Mouse (Mus musculus): ENCODE measurements around the gene Atox1. TPM values are rescaled to one million over a fixed set of nuclear protein-coding genes. Genes with fewer than 3 reads are reported as not detected.
A peak's percentile ranks its signal among the peaks of the same experiment; 100 is the strongest.
"Not testable (repeated sequence)": the region's sequence is repeated elsewhere in the genome, so short reads cannot be mapped to it uniquely, and the experiment has no call there.

The Atox1 gene
- polyA plus RNA-seq, 1 experiment from 2014 or later = 517 TPM

DNA sequence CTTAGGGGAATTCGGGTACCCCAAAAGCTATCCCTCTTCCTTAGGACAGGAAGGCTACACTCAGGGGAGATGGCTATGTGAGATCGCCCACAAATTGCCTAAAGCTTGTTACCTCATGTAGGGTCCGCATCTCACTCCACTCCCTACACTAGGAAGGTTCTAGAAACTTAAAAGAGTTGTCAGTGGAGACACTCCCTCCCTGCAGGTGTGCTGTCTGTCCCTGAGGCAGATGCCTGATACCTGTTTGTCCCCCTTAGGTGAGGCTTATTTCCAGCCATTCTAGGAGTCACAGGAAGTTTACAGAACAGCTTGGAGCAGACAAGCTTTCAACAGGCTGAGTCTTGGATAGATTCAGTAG, 42.4 kb downstream of the Atox1 start:
- no peaks in the 10 kb centered on the region for H3K9me3 ChIP-seq (replicated peaks; ENCODE audit: low read length)
- no peak for TF ChIP-seq CTCF (IDR thresholded peaks at IDR 0.05; ENCODE audit: low read depth)
- H3K27me3 ChIP-seq (ENCODE audit: insufficient read depth, low read length) = no peaks in the 10 kb centered on the region
- WGBS = 3% methylated on average over 3 of the region's 3 CpGs
- H3K4me1 ChIP-seq (replicated peaks; ENCODE audit: insufficient read depth, low read length) = peaks cover 16% of the 10 kb centered on the region; the same call in 1 of the 2 replicates
- peak overlapping the region; percentile 64 for H3K4me2 ChIP-seq (ENCODE audit: low read length)
- H3K27ac ChIP-seq = peak overlapping the region; percentile 94
- H3K9ac ChIP-seq (ENCODE audit: low read depth, low read length) = peak overlapping the region; percentile 76
- H3K4me3 ChIP-seq (replicated peaks; ENCODE audit: low read depth, low read length) = peak overlapping the region; percentile 56
- DNase-seq (ENCODE audit: low spot score) (no peak), ATAC-seq (replicated peaks; ENCODE audit: low FRiP score, low read depth) (no peak)
- no peaks in the 10 kb centered on the region for H3K36me3 ChIP-seq (ENCODE audit: insufficient read depth, low read length)

DNA sequence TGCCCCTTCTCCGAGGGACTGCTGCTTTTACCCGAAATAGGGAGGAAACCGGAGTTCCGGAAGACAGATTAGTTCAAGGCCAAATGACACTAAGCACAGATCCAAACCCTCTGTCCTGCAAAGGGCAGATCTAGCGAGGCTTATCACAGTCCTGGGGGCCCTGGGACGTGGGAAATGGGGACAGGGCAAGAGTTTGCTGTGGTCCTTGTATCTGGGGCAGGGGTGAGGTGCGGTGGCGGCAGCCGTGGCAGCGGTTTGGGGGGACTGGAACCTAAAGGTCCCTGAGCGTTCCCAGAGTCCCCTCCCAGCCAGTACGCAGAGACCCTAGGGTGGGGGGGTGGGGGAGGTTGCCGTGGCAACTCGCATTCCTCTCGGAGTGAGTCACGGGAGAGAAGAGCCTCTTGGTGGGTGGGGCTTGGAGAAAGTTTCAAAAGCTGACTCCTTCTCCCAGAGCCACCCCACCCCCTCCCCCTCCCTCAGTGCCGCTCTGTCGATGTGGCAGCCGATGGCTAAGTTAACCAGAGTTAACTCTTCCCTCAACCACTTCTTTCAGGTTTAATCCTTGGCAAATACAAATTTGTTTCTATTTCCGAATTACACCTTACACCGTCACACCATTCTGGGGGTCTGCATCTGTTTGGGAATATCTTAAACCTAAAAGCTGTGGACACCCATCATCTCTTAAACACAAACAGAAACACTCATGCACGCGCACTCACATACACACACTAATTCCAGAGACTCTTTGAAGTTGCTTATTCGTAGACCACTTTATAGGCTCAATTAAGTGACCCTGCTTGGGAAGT, 42.9 kb downstream of the Atox1 start:
- Histone ChIP-seq H3K9me3 (replicated peaks; ENCODE audit: low read length) (no peaks in the 10 kb centered on the region), H3K36me3 (ENCODE audit: insufficient read depth, low read length) (no peaks in the 10 kb centered on the region), H3K27ac (peak overlapping the region; percentile 94), H3K9ac (ENCODE audit: low read depth, low read length) (peak overlapping the region; percentile 76), H3K4me3 (replicated peaks; ENCODE audit: low read depth, low read length) (peak overlapping the region; percentile 56), H3K27me3 (ENCODE audit: insufficient read depth, low read length) (no peaks in the 10 kb centered on the region), H3K4me2 (ENCODE audit: low read length) (peak overlapping the region; percentile 64), H3K4me1 (replicated peaks; ENCODE audit: insufficient read depth, low read length) (peaks cover 13% of the 10 kb centered on the region; the same call in 1 of the 2 replicates)
- no peak for TF ChIP-seq CTCF (IDR thresholded peaks at IDR 0.05; ENCODE audit: low read depth)
- under 1% methylated on average over 24 of the region's 24 CpGs for WGBS
- ATAC-seq (replicated peaks; ENCODE audit: low FRiP score, low read depth) (peak; percentile 81), DNase-seq (ENCODE audit: low spot score) (peak; percentile 93)

DNA sequence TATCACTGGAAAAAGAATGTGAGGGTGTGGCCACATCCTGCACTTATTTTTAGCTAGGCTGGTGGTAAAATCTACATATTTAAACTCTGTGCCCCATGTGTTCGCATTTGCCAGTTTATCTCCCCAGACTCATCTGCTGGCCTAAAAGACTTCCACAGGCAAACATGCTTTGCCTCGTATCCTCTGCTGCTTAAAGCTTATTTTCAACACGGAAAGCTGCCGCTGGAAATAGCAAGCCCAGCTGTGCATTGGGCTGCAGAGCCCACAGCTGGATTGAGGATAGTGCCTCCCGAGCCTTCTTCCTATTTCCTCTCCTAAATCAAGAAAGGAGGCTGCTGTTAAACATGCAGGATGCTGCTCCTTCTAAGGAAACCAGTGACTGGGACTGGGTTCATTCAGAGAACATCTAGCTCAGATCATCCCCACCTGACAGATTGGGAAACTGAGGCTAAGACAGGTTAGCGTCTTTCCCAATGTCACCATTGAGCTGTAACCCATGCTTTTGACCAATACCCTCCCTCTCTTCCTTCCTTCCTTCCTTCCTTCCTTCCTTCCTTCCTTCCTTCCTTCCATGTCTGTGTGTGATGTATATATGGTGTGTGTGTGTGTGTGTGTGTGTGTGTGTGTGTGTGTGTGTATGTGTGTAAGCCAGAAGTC, 44.3 kb downstream of the Atox1 start:
- H3K4me1 ChIP-seq (replicated peaks; ENCODE audit: insufficient read depth, low read length) = peaks cover 18% of the 10 kb centered on the region; the same call in 1 of the 2 replicates
- H3K27me3 ChIP-seq (ENCODE audit: insufficient read depth, low read length) = no peaks in the 10 kb centered on the region
- H3K4me2 ChIP-seq (ENCODE audit: low read length) = peak overlapping the region; percentile 64
- DNase-seq (ENCODE audit: low spot score) (peak; percentile 67), ATAC-seq (replicated peaks; ENCODE audit: low FRiP score, low read depth) (no peak)
- 36% methylated on average over 6 of the region's 6 CpGs for WGBS
- 0 out of 2 replicates have a peak, but pooled peaks cover 6% of the 10 kb centered on the region for H3K36me3 ChIP-seq (ENCODE audit: insufficient read depth, low read length)
- TF ChIP-seq CTCF (IDR thresholded peaks at IDR 0.05; ENCODE audit: low read depth) = no peak
- no peak overlapping the region for H3K9ac ChIP-seq (ENCODE audit: low read depth, low read length)
- peak overlapping the region; percentile 94 for H3K27ac ChIP-seq
- H3K9me3 ChIP-seq (replicated peaks; ENCODE audit: low read length) = no peaks in the 10 kb centered on the region
- peak overlapping the region; percentile 56; the same call in 1 of the 2 replicates for H3K4me3 ChIP-seq (replicated peaks; ENCODE audit: low read depth, low read length)

DNA sequence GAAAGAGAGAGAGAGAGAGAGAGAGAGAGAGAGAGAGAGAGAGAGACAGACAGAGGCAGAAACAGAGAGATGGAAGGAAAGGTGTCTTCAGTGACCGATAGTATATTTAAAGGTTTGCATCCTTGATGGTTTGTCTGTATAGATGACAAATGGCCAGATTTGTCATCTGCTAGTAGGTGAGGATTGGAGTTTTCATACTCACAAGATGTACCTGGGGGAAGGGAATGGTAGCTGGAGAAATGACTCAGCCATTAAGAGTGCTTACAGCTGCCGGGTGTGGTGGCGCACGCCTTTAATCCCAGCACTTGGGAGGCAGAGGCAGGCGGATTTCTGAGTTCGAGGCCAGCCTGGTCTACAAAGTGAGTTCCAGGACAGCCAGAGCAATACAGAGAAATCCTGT, 45.3 kb downstream of the Atox1 start:
- not testable (repeated sequence) for DNase-seq (ENCODE audit: low spot score); H3K4me3 ChIP-seq (replicated peaks; ENCODE audit: low read depth, low read length); ATAC-seq (replicated peaks; ENCODE audit: low FRiP score, low read depth); H3K27me3 ChIP-seq (ENCODE audit: insufficient read depth, low read length); H3K9me3 ChIP-seq (replicated peaks; ENCODE audit: low read length); H3K36me3 ChIP-seq (ENCODE audit: insufficient read depth, low read length); H3K9ac ChIP-seq (ENCODE audit: low read depth, low read length)
- Histone ChIP-seq H3K4me1 (replicated peaks; ENCODE audit: insufficient read depth, low read length) (peaks cover 18% of the 10 kb centered on the region; the same call in 1 of the 2 replicates), H3K4me2 (ENCODE audit: low read length) (peak overlapping the region; percentile 64; the same call in 1 of the 2 replicates), H3K27ac (peak overlapping the region; percentile 67)
- 74% methylated on average over 6 of the region's 6 CpGs for WGBS

DNA sequence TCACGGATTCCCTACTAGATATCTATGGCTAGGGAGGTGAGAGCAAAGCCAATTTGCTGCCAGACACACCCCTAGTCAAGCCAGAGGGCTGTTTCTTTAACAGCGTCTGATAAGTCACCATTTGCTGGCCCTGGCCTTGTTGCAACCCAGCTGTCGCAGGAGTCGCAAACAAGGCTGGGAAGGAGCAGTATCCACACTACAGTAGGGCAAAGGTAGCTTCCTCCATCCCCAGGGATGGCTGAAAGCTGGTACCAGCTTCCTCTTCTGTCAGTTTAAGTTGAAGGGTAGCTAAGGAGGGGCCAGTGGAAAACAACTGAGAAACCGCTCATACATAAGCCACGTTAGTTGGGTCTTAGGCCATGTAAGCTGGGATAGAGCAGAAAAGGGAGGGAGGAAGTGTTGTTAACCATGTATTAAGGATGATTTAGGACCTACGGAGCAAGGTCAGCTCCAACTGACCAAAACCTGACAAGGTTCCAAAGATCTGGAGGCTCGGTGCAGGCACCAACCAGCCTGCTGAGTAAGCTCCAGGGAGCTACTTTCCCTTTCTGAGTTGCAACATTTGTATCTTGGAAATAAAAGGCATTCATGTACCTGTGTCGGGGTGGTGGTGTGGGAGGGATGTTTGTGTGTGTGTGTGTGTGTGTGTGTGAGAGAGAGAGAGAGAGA, 45.9 kb downstream of the Atox1 start:
- no peaks in the 10 kb centered on the region for H3K9me3 ChIP-seq (replicated peaks; ENCODE audit: low read length)
- H3K4me1 ChIP-seq (replicated peaks; ENCODE audit: insufficient read depth, low read length) = peaks cover 18% of the 10 kb centered on the region; the same call in 1 of the 2 replicates
- H3K27me3 ChIP-seq (ENCODE audit: insufficient read depth, low read length) = no peaks in the 10 kb centered on the region
- no peak overlapping the region for H3K9ac ChIP-seq (ENCODE audit: low read depth, low read length)
- DNase-seq (ENCODE audit: low spot score) (peak; percentile 87), ATAC-seq (replicated peaks; ENCODE audit: low FRiP score, low read depth) (no peak)
- H3K4me3 ChIP-seq (replicated peaks; ENCODE audit: low read depth, low read length) = no peak overlapping the region
- peak overlapping the region; percentile 38 for H3K4me2 ChIP-seq (ENCODE audit: low read length)
- no peak for TF ChIP-seq CTCF (IDR thresholded peaks at IDR 0.05; ENCODE audit: low read depth)
- H3K36me3 ChIP-seq (ENCODE audit: insufficient read depth, low read length) = 0 out of 2 replicates have a peak, but pooled peaks cover 6% of the 10 kb centered on the region
- peak overlapping the region; percentile 67 for H3K27ac ChIP-seq
- WGBS = 8% methylated on average over 9 of the region's 9 CpGs

DNA sequence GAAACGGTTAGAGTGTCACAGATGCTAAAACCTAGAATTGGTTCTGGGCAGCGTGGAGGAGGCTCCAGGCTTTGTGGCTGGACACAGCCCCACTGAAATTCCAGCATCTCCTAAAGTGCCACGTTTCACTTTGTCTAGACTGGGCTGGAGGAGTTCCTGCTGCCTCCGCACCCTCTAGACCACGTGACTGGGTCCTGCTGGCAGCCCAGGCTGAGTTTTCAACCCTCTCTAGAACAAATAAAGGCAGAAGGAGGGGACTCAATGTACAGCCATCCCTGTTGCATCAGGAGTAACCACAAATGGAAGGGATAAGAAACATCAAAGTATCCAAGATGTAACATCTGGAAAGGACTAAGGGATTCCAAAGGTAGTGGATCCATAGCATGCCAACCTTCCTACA, 46.7 kb downstream of the Atox1 start:
- Histone ChIP-seq H3K9ac (ENCODE audit: low read depth, low read length) (no peak overlapping the region), H3K9me3 (replicated peaks; ENCODE audit: low read length) (no peaks in the 10 kb centered on the region), H3K36me3 (ENCODE audit: insufficient read depth, low read length) (0 out of 2 replicates have a peak, but pooled peaks cover 11% of the 10 kb centered on the region), H3K27me3 (ENCODE audit: insufficient read depth, low read length) (no peaks in the 10 kb centered on the region), H3K4me3 (replicated peaks; ENCODE audit: low read depth, low read length) (no peak overlapping the region), H3K27ac (peak overlapping the region; percentile 67; the same call in 1 of the 2 replicates), H3K4me2 (ENCODE audit: low read length) (peak overlapping the region; percentile 16; the same call in 1 of the 2 replicates), H3K4me1 (replicated peaks; ENCODE audit: insufficient read depth, low read length) (peaks cover 18% of the 10 kb centered on the region; the same call in 1 of the 2 replicates)
- DNase-seq (ENCODE audit: low spot score) = peak; percentile 48
- TF ChIP-seq CTCF (IDR thresholded peaks at IDR 0.05; ENCODE audit: low read depth) = no peak
- 22% methylated on average over 5 of the region's 5 CpGs for WGBS
- ATAC-seq (replicated peaks; ENCODE audit: low FRiP score, low read depth) = no peak

All from kidney, postnatal 0 days (tissue).